Mouse (Mus musculus): ENCODE measurements around the gene Smim12. TPM values are rescaled to one million over a fixed set of nuclear protein-coding genes. Genes with fewer than 3 reads are reported as not detected.
A peak's percentile ranks its signal among the peaks of the same experiment; 100 is the strongest.

Smim12 gene
- polyA plus RNA-seq, 1 experiment = 19.7 TPM

DNA sequence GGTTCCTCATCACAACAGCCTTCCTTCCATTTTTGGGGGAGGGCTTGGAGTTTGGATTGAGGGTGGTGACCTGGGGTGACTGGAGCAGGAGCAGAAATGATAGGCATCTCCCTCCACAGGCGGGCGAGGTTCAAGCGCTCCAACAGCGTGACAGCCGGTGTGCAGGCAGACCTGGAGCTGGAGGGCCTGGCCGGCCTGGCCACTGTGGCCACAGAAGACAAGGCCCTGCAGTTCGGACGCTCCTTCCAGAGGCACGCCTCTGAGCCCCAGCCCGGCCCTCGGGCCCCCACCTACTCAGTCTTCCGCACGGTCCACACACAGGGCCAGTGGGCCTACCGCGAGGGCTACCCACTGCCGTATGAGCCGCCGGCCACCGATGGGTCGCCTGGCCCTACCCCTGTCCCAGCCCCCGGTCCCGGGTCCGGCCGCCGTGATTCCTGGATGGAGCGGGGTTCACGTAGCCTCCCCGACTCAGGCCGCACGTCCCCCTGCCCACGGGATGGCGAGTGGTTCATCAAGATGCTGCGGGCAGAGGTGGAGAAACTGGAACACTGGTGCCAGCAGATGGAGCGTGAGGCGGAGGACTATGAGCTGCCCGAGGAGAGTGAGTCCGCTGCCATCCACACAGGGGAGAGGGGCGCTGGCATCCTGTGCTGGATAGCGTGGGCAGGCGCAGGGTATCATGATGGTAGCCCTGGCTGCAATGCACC lies 10.0 kb upstream of the Smim12 start:
- no peak for DNase-seq (ENCODE audit: low read depth, low spot score)
- 73% methylated on average over 40 of the region's 40 CpGs for WGBS

DNA sequence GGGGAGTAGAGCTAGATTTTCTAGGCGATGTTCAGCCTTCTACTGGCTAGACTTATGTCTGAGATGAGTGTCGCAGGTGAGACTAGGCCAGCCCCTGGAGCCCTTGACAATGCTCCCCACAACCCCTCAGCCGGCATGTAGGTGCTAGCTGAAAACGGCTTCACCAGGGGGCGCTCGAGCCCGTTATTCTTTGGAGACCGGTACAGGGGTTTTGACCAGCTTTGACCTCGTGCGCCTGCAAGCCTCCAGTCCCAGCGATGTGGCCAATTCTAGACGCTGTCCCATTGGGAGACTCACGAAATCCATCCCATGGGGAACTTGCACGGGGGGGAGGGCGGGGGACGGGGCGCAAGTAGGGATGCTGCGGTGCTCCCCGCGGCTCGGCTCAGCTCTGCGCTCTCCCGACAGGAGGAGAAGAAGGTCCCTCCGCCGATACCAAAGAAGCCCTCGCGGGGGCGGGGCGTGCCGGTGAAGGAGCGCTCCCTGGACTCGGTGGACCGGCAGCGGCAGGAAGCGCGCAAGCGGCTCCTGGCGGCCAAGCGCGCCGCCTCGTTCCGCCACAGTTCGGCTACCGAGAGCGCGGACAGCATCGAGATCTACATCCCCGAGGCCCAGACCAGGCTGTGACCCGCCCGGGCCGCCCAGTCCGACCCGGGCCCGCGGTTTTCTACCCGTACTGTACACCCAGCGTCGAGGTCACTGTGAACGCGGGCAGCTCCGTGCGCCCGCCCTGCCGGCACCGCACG lies 7.7 kb upstream of the Smim12 start:
- under 1% methylated on average over 67 of the region's 67 CpGs for WGBS
- DNase-seq (ENCODE audit: low read depth, low spot score) = peak; percentile 53

DNA sequence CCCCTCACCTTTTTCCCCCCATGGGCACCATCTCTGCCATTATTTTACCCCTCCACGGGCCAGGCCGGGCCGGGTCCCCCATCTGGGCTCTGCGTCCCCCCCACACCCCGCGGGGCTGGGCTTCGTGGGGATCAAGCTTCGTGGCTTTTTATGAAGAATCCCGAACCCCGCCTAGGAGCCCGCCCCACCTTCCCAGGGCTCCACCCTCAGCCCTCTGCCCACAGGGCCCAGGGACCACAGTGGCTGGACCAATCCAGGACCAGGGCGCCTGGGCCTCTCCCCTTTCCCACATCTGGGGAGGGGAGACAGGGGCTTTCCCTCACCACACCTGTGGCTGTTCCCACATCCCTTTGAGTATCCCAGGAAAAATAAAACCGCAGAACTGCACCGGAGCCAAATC lies 7.0 kb upstream of the Smim12 start:
- no peak for DNase-seq (ENCODE audit: low read depth, low spot score)
- 4% methylated on average over 14 of the region's 14 CpGs for WGBS

DNA sequence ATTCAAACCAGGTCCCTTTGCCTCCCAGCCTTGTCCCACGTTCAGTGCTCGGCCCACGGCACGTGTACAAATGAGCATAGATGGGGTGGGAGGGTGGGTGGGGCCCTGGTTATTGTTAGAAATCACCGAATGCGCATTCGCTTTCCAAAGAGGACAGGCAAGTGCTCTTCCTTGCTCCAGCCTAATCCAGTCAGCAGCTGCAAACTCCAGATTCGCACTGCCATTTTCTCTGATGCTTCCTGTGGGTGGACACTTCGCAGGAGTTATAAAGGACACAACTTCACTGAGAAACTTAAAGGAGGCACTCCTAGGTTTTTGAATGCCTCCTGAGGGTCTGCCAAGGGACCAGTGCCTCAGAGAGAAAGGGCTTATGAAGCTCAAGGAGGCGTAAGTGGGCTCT lies 6.3 kb upstream of the Smim12 start:
- 56% methylated on average over 10 of the region's 10 CpGs for whole genome bisulfite sequencing
- no peak for DNase-seq (ENCODE audit: low read depth, low spot score)

DNA sequence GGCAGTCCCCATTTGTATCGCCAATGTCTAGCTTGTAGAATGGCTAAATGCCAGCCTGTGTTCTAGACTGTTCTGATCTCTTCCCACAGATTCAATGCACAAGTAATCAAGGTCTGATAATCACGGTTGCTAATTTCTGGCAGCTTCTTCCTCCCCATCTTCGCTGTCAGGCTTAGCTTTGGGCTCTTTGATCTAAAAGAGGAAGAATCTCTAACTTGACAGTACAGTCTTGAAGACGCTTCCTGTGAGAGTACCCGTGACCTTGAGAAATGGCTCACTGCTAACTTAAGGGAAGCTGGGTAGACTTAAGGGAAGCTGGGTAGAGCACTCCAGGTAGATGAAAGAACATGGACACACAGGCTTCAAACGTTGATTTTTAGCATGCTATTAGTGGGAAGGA lies 888 bp upstream of the Smim12 start:
- no peak for DNase-seq (ENCODE audit: low read depth, low spot score)
- WGBS = 48% methylated on average over 6 of the region's 6 CpGs

DNA sequence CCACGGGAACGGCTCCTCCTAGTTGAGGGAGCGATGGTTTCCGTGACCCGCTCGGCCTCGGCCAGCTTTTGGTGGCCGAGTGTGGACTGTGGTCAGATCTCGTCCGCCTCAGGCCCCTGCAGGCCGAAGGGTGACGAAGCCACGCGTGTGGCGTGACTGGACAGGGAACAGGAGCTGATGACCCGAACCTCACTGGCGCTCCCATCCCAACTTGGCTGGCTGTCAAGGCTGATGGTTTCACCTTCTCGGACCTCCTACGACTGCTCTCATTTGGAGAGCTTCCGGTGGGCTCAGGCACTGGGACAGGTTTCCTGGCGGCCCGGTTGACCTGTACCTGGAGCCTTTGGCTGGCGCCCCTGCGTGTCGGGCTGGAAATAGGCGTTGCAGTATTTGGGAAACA lies 369 bp downstream of the Smim12 start:
- WGBS = under 1% methylated on average over 26 of the region's 26 CpGs
- DNase-seq (ENCODE audit: low read depth, low spot score) = no peak

DNA sequence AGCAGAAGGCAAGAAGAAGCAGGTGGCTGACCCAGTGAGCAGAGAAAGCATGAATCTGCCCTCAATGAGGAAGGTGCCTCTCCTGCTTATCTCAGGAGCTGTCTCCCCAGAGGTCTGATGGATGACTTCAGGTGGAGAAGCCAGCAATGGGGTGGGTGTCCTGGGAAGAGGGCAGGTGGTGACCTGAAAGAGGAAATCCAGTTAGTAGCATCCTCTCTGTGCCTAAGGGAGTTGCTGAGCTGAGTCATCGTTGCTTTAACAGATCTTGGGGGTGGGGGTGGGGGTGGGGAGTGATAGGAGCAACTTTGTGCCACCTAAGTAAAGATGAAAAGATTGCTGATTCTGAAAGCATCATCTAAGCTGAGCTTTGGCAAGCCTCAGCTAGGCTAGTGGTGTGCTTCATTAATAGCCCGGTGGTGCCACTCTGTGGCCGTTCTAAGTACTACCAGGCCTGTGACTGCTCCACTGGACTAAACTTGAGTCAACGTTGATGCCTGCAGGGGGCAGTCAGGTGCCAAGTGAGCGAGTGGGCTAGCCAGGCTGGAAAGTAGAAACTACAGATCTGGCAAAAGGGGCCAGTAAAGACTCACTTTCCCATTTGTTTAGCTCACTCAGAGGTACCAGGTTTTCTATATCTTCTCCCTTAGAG lies 6.2 kb downstream of the Smim12 start:
- DNase-seq (ENCODE audit: low read depth, low spot score) = peak; percentile 78
- WGBS = 4% methylated on average over 5 of the region's 5 CpGs

DNA sequence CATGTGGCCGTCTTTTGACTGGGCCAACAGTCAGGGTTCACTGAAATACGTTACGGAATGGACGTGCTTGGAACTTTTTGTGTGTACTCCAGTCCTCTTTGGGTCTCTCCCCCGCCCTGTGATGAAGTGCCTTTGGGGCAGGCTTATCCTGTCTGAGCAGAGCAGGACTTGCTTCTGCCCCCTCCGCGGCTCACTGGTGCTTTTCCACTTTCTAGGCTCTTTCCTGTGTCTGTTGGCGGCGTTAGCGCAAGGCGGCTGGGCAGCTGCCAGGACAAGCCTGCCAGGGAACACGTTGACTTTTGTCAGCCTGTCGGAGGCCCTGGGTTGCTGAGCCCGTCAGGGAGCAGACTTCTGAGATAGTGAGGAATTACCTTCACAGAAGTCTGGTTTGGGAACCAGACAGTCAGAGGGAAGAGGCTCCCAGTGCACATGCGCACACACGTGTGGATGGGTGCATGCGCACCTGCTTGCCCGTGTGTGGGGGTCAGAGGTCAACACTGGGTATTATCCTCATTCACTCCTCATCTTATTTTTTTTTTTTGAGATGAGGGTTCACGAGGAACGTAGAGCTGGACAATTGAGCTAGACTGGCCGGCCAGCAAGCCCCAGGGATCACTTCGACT lies 8.5 kb downstream of the Smim12 start:
- DNase-seq (ENCODE audit: low read depth, low spot score) = no peak
- 43% methylated on average over 22 of the region's 22 CpGs for WGBS

DNA sequence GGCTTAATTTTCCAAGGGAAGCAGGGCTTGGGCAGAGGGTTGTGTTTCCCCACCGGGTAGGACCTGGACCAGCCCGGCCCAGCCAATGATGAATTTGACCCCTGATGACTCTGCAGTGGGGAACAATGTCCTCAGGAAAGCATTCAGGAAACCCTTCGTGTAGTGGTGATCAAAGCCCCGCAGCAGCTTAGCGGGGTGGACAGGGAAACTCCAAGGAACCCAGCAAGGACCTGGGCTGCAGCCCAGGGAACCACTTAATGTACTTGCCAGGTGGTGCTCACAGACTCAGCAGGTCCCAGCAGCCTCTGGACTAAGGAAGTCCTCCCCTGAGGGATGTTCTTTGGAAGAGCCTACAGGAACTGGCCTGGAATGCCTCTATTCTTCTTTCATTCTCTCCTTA lies 13.2 kb downstream of the Smim12 start:
- 49% methylated on average over 5 of the region's 5 CpGs for WGBS

DNA sequence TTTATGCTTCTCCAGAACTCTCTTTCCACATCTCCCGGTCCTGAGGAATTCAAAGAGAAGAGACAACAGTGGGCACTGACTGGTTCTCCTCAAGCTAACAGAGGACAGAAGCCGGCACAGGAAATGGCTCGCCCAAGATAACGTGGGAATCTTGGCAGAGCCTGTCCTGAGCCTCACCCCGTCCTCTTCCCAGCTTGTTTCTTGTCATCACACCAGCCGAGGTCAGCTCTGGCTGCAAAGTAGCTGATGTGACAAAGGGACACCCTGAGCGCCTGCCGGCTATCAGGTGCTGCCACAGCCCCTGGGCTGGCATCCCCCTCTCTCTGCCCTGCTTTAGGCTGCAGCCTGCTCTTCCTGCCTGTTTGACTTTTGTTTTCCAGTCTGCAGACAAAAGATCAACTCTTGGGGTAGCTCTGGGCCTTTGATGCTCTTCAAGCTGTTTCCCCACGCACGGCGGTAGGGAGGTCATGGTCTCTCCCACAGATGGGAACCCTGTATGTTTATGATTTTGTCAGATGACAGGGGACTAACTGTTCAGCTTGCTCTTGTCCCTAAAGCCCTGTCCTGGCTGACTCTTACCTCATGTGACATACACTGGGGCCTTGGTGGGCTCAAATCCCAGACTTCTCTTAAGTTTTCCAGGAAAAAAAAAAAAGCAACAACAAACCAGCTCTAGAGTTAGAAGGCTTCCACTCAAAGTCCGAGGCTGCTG lies 14.8 kb downstream of the Smim12 start:
- no peak for DNase-seq (ENCODE audit: low read depth, low spot score)
- WGBS = 39% methylated on average over 12 of the region's 12 CpGs

More for the DNA sequence above, 13.2 kb downstream of the Smim12 start:
- no peak for DNase-seq (ENCODE audit: low read depth, low spot score)

DNA sequence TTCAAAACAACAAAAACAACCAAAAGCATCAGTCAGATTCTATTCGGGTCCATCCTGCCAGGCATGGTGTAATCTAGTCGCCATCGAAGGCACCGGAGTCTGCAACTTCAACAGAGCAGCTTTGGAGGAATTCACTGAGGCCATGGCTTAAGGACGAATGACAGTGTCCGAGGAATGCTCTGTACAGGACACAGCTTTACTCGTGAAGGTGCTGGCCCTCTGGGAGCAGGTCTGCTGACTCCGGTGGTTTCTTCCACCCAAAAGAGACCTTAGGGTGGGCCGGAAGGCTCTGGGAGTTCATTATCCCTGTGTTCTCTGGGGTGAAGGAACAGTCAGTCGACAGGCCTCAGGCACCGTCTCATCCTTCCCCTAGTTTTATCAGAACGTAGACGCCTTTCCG lies 18.0 kb downstream of the Smim12 start:
- no peak for DNase-seq (ENCODE audit: low read depth, low spot score)
- WGBS = 88% methylated on average over 14 of the region's 14 CpGs

DNA sequence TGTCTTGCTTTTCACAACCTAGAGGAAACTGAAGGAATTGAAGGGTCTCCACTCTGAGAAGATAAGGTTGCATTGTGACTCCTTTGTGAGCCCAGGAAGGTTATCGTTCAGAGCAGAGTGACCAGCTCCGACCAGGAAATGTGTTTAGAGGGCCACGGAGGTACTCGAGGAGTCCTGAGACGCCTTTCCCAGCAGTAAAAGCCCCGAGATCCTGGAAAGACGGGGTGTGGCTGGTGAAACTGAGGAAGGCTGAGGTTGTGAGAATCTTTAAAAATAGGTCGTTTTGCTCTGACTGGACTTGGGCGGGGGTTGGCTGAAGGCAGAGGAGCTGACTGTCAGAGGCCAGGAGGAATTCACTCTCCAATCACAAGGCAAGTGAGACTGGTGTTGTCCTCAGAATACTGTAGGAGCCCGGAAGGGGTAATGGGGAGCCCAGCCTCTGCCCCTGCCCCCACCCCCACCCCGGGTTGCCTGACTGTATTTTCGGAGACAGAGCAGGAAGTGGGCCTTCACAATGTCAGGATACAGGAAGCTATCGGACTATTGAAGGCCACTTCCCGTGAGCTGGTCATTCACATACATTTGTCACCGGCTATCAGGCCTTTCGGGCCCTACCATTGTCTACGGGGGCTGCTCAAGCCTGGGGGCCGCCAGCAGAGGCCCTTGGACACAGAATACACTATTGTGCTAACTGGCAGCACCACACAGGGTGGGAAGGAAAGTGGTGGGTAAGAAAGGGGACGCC lies 20.0 kb downstream of the Smim12 start:
- no peak for DNase-seq (ENCODE audit: low read depth, low spot score)
- 57% methylated on average over 19 of the region's 19 CpGs for WGBS

DNA sequence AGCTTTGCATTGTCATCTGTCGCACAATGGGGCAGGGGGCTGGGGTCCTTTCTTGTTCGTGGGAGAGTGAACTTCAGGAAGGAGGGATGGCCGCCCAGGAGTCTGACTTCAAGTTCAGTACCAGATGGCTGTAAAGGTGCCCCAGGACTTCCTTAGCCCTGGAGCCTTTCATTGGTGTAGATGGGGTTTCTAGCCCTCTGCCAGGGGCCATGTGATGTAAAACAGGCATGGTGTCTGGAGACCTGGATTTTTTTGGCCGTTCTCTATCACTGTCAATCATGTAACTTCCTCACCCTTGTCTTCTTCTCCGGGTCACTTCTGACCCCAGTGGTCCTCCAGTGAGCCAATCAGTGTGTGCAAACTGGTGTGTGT lies 20.6 kb downstream of the Smim12 start:
- 80% methylated on average over 5 of the region's 5 CpGs for WGBS

DNA sequence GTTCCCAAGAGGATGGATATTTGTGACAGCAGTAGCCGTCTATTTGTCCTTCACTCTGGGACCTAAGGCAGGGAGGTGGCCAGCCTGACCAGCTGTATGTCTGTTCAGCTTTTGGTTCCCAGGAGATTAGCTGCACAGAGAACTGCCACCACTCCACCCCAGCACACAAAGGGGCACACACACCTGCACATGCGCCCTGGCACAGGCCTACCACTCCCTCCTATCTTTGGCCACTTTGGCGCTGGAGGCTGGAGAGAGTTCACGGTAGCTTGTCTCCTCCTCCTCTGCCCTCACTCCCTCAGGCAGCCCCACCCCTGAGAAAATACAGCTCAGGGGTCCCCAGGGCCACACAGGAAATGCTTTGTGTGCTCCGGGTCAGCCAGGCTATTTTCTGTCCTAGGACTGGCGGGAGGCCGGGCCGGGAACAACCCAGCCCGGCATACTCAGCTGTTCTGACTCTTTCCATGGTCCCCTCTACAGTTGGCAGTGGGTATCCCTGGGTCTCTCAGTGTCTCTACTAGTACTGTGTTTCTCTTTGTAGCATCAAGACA lies 34.9 kb downstream of the Smim12 start:
- WGBS = 35% methylated on average over 9 of the region's 9 CpGs
- no peak for DNase-seq (ENCODE audit: low read depth, low spot score)

More for the DNA sequence above, 20.6 kb downstream of the Smim12 start:
- DNase-seq (ENCODE audit: low read depth, low spot score) = no peak

DNA sequence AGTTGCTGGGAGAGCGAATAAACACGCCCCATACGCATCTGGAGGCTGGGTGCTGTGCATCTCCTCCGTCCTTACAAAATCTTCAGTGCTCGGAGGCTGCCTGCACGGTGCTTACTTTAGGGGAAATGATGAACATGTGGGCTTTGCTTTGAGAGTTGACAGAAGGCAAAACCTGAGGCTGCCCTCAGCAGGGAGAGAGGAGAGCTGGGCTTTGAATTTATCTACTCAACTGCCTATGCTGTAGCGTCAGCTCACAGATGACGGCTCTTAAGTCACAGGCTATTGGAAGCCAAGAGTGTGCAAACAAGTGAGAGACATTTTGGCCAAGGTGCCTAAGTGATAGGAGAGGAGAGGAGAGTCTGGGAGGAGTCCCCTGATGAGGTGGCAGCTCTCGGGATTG lies 35.7 kb downstream of the Smim12 start:
- WGBS = 63% methylated on average over 9 of the region's 9 CpGs
- no peak for DNase-seq (ENCODE audit: low read depth, low spot score)

DNA sequence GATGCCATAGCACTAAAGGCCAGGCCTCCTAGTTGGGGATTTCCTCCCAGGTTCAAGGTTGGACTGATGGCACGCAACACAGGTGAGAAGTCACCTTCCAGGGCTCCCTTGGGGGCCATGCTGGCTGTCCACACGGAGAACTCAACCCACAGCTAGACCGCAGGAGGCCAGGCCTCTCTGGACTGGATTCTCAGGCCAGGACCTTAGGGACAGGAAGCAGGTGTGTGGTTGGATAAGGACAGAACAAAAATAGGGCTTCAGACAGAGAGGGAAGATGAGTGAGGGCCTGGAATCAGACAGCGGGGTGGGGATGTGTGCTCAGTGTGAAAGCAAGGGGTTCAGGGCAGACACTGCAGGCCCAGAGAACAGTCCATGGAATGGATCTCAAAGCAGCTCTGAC lies 43.3 kb downstream of the Smim12 start:
- no peak for DNase-seq (ENCODE audit: low read depth, low spot score)
- WGBS = 71% methylated on average over 4 of the region's 4 CpGs

DNA sequence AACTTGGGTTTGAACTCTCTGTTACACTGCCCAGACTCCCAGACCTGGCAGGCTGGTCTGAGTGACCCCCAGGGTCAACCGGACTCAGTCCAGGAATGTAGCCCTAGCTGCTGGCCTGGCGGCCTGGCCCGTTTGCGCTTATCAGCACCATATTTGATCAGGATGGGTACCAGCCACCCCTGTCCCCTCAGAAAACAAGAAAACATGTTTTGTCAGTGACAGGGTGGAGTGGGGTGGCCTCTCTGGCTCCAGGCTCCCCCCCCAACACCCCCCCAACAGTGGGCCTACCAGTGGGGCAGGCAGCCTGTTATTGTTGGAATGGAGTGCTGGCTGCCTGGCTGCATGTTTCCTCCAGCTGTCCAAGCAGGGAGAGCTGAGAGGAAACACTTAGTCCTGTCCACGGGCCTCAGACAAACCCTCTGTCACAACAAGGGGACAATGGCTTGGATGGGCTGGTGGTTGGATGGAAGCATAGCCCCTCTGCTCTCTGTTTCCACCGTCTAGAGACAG lies 45.5 kb downstream of the Smim12 start:
- DNase-seq (ENCODE audit: low read depth, low spot score) = no peak
- WGBS = 66% methylated on average over 6 of the region's 6 CpGs

DNA sequence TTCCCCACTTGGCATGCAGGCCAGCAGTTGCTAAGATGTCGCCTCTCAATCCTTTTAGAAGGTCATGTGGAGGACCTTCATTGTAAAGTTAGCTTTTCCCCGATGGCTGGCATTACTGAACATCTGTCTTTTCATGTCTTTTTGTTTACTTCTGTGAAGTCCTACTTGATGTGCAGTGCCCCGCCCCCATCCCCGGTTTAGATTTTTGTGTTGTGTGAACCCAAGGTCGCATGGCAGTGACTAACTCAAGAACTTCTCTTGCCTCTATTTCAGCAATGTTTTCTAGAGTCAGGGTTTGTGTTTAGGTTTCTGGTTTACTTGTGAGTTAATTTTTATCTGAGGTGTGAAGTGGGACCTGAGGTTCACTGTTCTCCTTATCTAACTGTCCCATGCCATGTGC lies 49.0 kb downstream of the Smim12 start:
- no peak for DNase-seq (ENCODE audit: low read depth, low spot score)
- 64% methylated on average over 5 of the region's 5 CpGs for WGBS

Data from large intestine, adult 2 months (tissue).